Mouse (Mus musculus) midbrain, embryonic 12.5 days (tissue): Measurements from ENCODE around the gene Sema3b. TPM values are rescaled to one million over a fixed set of nuclear protein-coding genes. Genes with fewer than 3 reads are reported as not detected.
A peak's percentile ranks its signal among the peaks of the same experiment; 100 is the strongest.
"Not testable (repeated sequence)": the region's sequence is repeated elsewhere in the genome, so short reads cannot be mapped to it uniquely, and the experiment has no call there.

ENCODE experiments used
- ATAC-seq: fragments of 200-750 bp; cut with Nextera tagmentation; 2 replicates; pipeline ENCODE4 v1.8.0; 2017; ENCODE audit warnings: low read depth, moderate TSS enrichment, moderate library complexity; ENCODE audit not compliant: low FRiP score
- H3K27ac ChIP-seq: fragments of 300-500 bp; sonication (generic); replicated peaks from 2 replicates; pipeline ENCODE4 v1.5.1; 2016; ENCODE audit warnings: mild to moderate bottlenecking
- H3K27me3 ChIP-seq: fragments of 300-500 bp; sonication (generic); 2 replicates; pipeline ENCODE4 v1.6.1; 2016; ENCODE audit warnings: mild to moderate bottlenecking
- H3K36me3 ChIP-seq: fragments of 300-500 bp; sonication (generic); 2 replicates; pipeline ENCODE4 v1.6.1; 2016
- H3K4me1 ChIP-seq: fragments of 300-500 bp; sonication (generic); 2 replicates; pipeline ENCODE4 v1.6.1; 2016
- H3K4me2 ChIP-seq: fragments of 300-500 bp; sonication (generic); replicated peaks from 2 replicates; pipeline ENCODE4 v1.6.1; 2016; ENCODE audit warnings: mild to moderate bottlenecking, moderate library complexity
- H3K4me3 ChIP-seq: fragments of 300-500 bp; sonication (generic); 2 replicates; pipeline ENCODE4 v1.5.1; 2016; ENCODE audit warnings: mild to moderate bottlenecking
- H3K9ac ChIP-seq: fragments of 300-500 bp; sonication (generic); replicated peaks from 2 replicates; pipeline ENCODE4 v1.6.1; 2016; ENCODE audit warnings: mild to moderate bottlenecking, moderate library complexity
- H3K9me3 ChIP-seq: fragments of 300-500 bp; sonication (generic); 2 replicates; pipeline ENCODE4 v1.6.1; 2016; ENCODE audit warnings: mild to moderate bottlenecking
- WGBS: fragments of 180-500 bp; shearing (Covaris S2); methylation state at CpG from one replicate; pipeline ENCODE4 v1.1.7; 2016; 5-methylcytosine and 5-hydroxymethylcytosine counted together
- polyA plus RNA-seq: library from polyadenylated mRNA; unstranded; fragments of >200 nt; fragmentation: Nextera tagmentation; extraction: Ambion mirVana; gene quantifications from 2 replicates; pipeline ENCODE4 v1.2.1, GENCODE M21; 2016

Gene Sema3b
- polyA plus RNA-seq, 1 experiment from 2014 or later, result 3.2 TPM

DNA sequence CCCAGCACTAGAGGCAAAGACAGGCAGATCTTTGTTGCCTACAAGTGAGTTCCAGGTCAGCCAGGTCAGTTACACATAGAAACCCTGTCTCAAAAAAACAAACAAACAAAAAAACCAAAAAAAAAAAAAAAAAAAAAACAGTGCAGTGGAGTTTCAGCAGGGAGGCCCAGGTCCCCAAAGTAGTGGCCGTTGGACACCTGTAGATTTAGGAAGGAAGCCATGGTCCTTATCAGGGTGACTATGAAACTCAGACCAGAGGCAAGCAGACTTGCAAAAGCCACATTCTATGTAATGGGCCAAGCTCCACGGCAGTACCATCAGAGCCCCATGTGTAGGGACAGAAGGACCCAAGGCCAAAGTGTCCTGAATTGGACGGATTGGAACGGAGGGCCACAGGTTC lies 27.4 kb downstream of the Sema3b start:
- ATAC-seq, result no peak
- Histone ChIP-seq H3K27ac (no peak overlapping the region), H3K4me3 (peak overlapping the region; percentile 64; the same call in 1 of the 2 replicates), H3K36me3 (peaks cover 16% of the 10 kb centered on the region; the same call in 1 of the 2 replicates), H3K9me3 (no peaks in the 10 kb centered on the region), H3K4me2 (peak overlapping the region; percentile 97), H3K9ac (no peak overlapping the region; the same call in none of the 2 replicates), H3K4me1 (peaks cover 38% of the 10 kb centered on the region), H3K27me3 (no peaks in the 10 kb centered on the region)
- 78% methylated on average over 4 of the region's 4 CpGs for WGBS

DNA sequence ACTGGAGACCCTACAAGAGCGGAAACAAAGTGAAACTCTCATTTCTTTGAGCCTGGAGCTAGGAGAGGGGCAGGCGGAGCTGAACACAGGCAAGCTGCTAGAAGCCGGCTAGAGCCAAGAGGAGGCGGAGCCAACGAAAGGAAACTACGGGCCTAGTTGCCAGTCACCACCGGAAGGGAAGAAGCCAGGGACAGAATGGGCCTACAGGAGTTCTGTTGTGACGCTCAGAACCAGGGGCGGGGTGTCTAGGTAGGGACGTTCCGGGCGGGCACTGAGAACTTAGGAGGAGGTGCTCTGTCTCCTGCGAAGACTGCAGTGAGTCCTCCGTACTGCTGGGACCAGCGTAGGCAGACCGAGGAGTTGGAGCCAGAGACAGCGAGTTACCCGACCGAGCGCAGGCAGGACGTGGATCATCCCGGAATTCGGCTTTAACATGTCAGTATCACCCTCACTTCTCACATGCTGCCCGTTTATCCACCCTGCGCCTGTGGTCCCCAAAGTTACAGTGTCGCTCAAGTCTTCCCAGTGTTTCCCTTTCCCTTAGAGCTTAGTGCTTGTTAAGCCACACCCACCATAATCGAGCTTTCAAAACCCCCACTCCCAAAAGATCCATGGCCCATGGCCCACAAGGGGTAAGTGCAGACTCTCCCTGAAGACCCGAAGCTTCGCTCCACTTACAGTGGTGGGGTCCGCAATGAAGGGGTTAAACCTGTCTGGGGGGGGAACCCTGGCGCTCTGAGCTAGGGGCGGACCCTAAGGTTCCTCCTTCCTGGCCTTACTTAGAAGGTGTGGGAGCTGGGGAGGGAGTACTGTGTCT lies 28.3 kb downstream of the Sema3b start, which contains the start of gene Hyal3:
Gene Hyal3 (plus strand): TSS at position 318 of the 817 bp plus-strand sequence.
- H3K4me3 ChIP-seq, result peak within 1 kb of the TSS; percentile 64
- peak within 1 kb of the TSS; percentile 97 for H3K4me2 ChIP-seq
- 1% methylated on average over 32 of the region's 32 CpGs for WGBS
- ATAC-seq, result peak; percentile 53
- peaks cover 38% of the 10 kb centered on the region for H3K4me1 ChIP-seq
- H3K27ac ChIP-seq, result peak within 1 kb of the TSS; percentile 72
- H3K27me3 ChIP-seq, result no peaks in the 10 kb centered on the region
- H3K9me3 ChIP-seq, result no peaks in the 10 kb centered on the region
- H3K9ac ChIP-seq, result peak within 1 kb of the TSS; percentile 78
- peaks cover 16% of the 10 kb centered on the region; the same call in 1 of the 2 replicates for H3K36me3 ChIP-seq

DNA sequence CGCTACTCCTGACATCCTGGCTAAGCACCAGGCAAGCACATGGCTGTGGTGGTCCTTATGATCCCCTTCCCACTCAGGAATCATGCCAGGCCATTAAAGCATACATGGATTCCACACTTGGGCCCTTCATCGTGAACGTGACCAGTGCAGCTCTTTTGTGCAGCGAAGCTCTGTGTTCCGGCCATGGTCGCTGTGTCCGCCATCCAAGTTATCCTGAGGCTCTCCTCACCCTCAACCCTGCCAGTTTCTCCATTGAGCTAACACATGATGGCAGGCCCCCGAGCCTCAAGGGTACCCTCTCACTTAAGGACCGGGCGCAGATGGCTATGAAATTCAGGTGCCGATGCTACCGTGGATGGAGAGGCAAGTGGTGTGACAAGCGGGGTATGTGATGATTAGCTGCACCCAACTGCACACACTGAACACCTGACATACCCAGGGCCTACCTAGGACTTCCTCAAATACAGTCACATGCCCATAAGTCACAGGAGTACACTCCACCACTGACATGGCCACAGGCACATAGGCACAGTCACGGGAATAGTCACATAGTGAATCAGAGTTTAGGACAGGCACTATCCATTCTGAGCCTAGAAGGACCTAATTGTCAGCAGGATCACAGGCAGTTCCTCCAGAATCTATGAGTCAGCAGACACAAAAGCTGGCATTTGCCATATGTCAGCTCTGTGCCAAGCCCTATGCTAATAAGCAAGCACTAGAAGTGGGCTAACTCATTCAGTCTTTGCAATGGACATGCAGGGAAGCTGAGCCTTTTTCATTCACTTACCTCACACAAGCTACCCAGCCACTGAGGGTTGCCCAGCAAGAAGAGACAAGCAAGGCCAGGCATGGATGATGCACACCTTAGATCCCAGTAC lies 29.8 kb downstream of the Sema3b start:
- Histone ChIP-seq H3K27me3 (no peaks in the 10 kb centered on the region), H3K9me3 (no peaks in the 10 kb centered on the region), H3K4me3 (no peak overlapping the region), H3K27ac (no peak overlapping the region), H3K36me3 (peaks cover 24% of the 10 kb centered on the region), H3K4me1 (peaks cover 38% of the 10 kb centered on the region), H3K9ac (no peak overlapping the region; the same call in 1 of the 2 replicates), H3K4me2 (no peak overlapping the region)
- 94% methylated on average over 14 of the region's 14 CpGs for WGBS
- ATAC-seq, result no peak

DNA sequence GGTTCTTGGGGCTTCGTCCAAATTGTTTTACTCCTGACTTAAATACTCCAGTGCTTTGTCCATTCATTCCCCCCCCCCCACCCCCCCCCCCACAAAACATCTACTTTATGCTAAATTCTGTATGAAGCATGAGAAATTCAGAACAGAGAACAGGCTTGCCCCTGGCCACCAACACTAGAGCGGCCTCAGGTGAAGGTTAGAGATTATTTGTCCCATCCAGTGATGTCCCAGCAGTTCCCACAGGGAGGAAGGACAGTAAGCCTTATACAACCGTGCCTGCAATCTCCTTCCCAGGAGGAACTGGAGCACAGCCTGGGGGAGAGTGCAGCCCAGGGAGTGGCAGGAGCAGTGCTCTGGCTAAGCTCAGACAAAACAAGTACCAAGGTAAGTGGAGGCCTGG lies 30.4 kb downstream of the Sema3b start, which contains the start of gene Naa80:
Gene Naa80 (plus strand): TSS at position 301 of the 400 bp plus-strand sequence.
- 77% methylated on average over 3 of the region's 3 CpGs for WGBS
- H3K27me3 ChIP-seq, result no peaks in the 10 kb centered on the region
- H3K36me3 ChIP-seq, result peaks cover 26% of the 10 kb centered on the region
- H3K4me2 ChIP-seq, result no peak within 1 kb of the TSS
- no peak within 1 kb of the TSS for H3K4me3 ChIP-seq
- no peak for ATAC-seq
- no peak within 1 kb of the TSS; the same call in 1 of the 2 replicates for H3K9ac ChIP-seq
- no peak within 1 kb of the TSS for H3K27ac ChIP-seq
- H3K4me1 ChIP-seq, result peaks cover 38% of the 10 kb centered on the region
- H3K9me3 ChIP-seq, result no peaks in the 10 kb centered on the region

DNA sequence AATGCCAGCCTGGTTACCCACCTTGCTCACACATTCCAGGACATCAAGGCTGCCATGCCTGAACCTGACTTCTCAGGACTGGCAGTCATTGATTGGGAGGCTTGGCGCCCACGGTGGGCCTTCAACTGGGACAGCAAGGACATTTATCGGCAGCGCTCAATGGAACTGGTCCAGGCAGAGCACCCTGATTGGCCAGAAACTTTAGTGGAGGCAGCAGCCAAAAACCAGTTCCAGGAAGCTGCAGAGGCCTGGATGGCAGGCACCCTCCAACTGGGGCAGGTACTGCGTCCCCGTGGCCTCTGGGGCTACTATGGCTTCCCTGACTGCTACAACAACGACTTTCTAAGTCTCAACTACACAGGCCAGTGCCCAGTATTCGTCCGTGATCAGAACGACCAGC lies 31.2 kb downstream of the Sema3b start:
- no peaks in the 10 kb centered on the region for H3K9me3 ChIP-seq
- H3K4me3 ChIP-seq, result no peak overlapping the region
- no peak overlapping the region for H3K27ac ChIP-seq
- H3K4me2 ChIP-seq, result no peak overlapping the region
- WGBS, result 91% methylated on average over 10 of the region's 10 CpGs
- H3K9ac ChIP-seq, result no peak overlapping the region
- H3K27me3 ChIP-seq, result no peaks in the 10 kb centered on the region
- H3K36me3 ChIP-seq, result peaks cover 26% of the 10 kb centered on the region
- ATAC-seq, result no peak
- peaks cover 38% of the 10 kb centered on the region for H3K4me1 ChIP-seq

DNA sequence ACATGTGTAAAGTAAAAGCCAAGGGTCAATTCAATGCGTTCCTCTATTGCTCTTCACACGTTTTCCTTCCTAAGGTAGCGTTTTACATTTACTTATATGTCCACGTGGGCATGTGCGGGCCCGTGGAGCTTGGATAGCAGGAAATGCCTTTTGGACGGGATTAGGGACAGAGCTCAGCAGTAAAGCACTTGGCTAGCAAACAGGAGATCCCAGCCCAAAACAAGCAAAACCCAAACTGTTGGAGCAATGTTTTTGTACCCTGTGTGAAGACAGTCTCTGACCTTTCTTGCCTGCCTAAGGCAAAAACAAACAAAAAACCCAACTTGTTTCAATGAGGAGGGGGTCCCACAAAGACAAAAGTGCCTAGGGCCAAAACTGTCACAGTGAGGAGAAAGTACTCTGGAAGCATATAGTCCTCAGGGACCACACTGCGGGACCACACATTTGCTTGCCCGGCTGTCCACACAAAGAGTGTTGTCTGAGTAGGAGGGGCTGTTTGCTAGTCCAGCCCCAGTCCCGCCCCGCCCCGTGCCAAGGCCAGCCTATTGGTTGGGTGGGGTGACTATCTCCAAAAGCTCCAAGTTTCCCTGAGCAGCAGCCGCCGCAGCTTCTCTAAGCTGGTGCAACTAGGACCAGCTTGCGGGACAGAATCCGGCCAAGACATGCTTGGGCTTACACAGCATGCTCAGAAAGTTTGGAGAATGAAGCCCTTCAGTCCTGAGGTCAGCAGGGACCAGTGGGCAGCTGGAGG lies 32.5 kb downstream of the Sema3b start, which contains the start of gene Hyal1:
Gene Hyal1 (plus strand): TSS at position 571 of the 751 bp plus-strand sequence.
- Histone ChIP-seq H3K4me2 (peak within 1 kb of the TSS; percentile 46), H3K9ac (peak within 1 kb of the TSS; percentile 51), H3K27ac (peak within 1 kb of the TSS; percentile 39), H3K9me3 (no peaks in the 10 kb centered on the region), H3K36me3 (peaks cover 33% of the 10 kb centered on the region), H3K27me3 (no peaks in the 10 kb centered on the region), H3K4me3 (peak within 1 kb of the TSS; percentile 29), H3K4me1 (peaks cover 35% of the 10 kb centered on the region)
- 29% methylated on average over 16 of the region's 16 CpGs for WGBS
- ATAC-seq, result peak; percentile 76

DNA sequence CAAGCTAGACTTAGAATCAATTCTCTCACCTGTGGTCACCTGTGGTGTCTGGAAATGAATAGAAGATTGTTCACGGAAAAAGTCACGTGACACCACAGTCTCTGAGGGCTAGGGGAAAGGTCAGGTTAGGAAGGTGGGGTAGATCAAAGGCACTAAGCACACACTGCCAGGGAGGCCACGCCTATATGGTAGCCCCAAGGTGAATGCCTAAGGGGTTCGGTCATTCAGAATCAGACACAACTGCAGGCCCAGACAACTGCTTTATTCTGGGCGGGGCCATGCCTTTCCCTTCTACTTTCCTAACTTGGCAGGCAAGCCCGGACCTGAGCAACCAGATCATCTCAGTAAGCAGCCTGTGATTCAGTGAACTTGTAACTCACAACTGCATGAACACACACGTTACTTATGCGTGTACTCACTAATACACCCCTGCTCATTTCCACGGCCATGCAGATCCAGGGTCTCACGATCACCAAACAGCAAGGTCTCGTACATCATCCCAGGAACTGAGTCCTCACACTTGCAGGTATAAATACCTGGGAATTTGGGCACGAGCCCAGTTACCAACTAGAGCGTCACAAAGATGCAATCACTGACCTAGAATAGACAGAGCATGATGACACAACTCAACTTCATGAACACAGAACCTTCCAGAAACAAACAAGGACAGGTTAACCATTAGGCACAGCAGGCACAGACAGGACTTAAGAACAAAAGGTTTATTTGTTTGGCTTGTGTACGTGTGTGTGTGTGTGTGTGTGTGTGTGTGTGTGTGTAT lies 33.3 kb downstream of the Sema3b start:
- 89% methylated on average over 14 of the region's 14 CpGs for WGBS
- no peaks in the 10 kb centered on the region for H3K27me3 ChIP-seq
- no peak for ATAC-seq
- no peak overlapping the region for H3K4me3 ChIP-seq
- no peak overlapping the region for H3K9ac ChIP-seq
- H3K4me2 ChIP-seq, result no peak overlapping the region
- no peaks in the 10 kb centered on the region for H3K9me3 ChIP-seq
- peak overlapping the region; percentile 35; the same call in 1 of the 2 replicates for H3K27ac ChIP-seq
- H3K4me1 ChIP-seq, result peaks cover 35% of the 10 kb centered on the region
- H3K36me3 ChIP-seq, result peaks cover 41% of the 10 kb centered on the region

DNA sequence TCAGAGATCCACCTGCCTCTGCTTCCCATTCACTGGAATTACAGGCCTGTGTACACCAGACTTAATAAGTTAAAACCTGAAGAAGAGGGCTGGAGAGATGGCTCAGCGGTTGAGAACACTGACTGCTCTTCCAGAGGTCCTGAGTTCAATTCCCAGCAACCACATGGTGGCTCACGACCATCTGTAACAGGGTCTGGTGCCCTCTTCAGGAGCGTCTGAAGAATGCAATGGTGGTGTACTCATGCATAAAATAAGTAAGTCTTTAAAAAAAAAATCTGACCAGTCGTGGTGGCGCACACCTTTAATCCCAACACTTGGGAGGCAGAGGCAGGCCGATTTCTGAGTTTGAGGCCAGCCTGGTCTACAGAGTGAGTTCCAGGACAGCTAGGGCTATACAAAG lies 35.3 kb downstream of the Sema3b start:
- not testable (repeated sequence) for ATAC-seq, H3K27me3 ChIP-seq, H3K4me2 ChIP-seq, H3K27ac ChIP-seq, H3K9me3 ChIP-seq, H3K4me3 ChIP-seq, H3K9ac ChIP-seq
- H3K4me1 ChIP-seq, result peaks cover 32% of the 10 kb centered on the region
- WGBS, result 82% methylated on average over 6 of the region's 6 CpGs
- H3K36me3 ChIP-seq, result peaks cover 45% of the 10 kb centered on the region

DNA sequence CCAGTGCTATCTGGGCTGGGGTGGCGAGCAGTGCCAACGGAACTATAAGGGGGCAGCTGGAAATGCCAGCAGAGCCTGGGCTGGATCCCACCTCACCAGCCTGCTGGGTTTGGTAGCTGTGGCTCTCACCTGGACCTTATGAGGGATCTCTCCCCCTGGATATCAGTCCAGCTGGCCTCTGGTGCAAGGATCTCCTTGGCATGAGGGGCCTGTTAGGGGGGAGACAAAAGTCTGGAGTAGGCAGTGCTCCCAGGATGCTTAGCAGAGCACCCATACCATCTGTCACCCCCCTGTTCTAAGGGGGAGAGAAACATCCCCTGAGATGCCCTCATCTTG lies 36.7 kb downstream of the Sema3b start:
- Histone ChIP-seq H3K36me3 (peaks cover 45% of the 10 kb centered on the region), H3K4me1 (peaks cover 39% of the 10 kb centered on the region), H3K27ac (no peak overlapping the region), H3K9me3 (no peaks in the 10 kb centered on the region), H3K4me3 (no peak overlapping the region), H3K4me2 (no peak overlapping the region), H3K27me3 (no peaks in the 10 kb centered on the region), H3K9ac (no peak overlapping the region)
- WGBS, result 91% methylated on average over 2 of the region's 2 CpGs
- no peak for ATAC-seq

DNA sequence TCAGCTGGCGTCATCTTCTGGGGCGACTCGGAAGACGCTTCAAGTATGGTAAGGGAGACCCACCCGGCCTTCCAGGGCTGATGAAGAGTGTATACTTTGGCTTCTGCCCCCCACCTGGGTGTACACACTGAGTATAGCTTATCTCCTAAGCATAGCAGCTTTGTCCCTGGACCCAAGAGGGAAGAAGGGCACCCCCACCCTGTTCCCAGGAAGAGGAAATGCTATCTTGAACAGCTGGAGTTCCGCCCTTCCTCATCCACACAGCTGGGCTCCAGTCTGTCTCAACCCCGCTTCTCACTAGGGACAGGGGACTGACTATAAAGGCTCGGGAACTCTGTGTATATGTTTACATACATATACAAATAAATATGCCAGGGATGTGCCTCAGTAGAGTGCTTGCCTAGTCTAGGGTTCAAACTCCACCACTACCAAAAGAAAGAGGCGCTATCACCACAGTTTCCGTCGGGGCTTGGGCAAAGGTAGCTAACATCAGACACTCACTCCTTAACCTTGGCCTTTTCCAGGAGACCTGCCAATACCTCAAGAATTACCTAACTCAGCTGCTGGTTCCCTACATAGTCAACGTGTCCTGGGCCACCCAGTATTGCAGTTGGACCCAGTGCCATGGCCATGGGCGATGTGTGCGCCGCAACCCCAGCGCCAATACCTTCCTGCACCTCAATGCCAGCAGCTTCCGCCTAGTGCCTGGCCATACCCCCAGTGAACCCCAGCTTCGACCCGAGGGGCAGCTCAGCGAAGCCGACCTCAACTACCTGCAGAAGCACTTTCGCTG lies 37.3 kb downstream of the Sema3b start:
- peak overlapping the region; percentile 95 for H3K4me2 ChIP-seq
- WGBS, result 96% methylated on average over 22 of the region's 22 CpGs
- H3K36me3 ChIP-seq, result peaks cover 45% of the 10 kb centered on the region
- H3K27ac ChIP-seq, result no peak overlapping the region
- H3K4me3 ChIP-seq, result 0 out of 2 replicates have a peak overlapping the region, but pooled peaks have one; percentile 3
- no peaks in the 10 kb centered on the region for H3K27me3 ChIP-seq
- ATAC-seq, result no peak
- H3K4me1 ChIP-seq, result peaks cover 39% of the 10 kb centered on the region
- no peak overlapping the region; the same call in 1 of the 2 replicates for H3K9ac ChIP-seq
- no peaks in the 10 kb centered on the region for H3K9me3 ChIP-seq
